Mouse (Mus musculus) forebrain, embryonic 16.5 days (tissue): ENCODE data around the gene Gm6020. TPM values are rescaled to one million over a fixed set of nuclear protein-coding genes. Genes with fewer than 3 reads are reported as not detected.
A peak's percentile ranks its signal among the peaks of the same experiment; 100 is the strongest.
"Not testable (repeated sequence)": the region's sequence is repeated elsewhere in the genome, so short reads cannot be mapped to it uniquely, and the experiment has no call there.

ENCODE experiments used
- ATAC-seq: fragments of 200-750 bp; cut with Nextera tagmentation; 2 replicates; pipeline ENCODE4 v1.8.0; 2017; ENCODE audit warnings: mild to moderate bottlenecking, moderate library complexity
- H3K27ac ChIP-seq: fragments of 300-500 bp; sonication (generic); 2 replicates; pipeline ENCODE4 v1.5.1; 2014; ENCODE audit warnings: low read length, control low read depth
- H3K27me3 ChIP-seq: fragments of 300-500 bp; sonication (generic); replicated peaks from 2 replicates; pipeline ENCODE4 v1.6.1; 2014; ENCODE audit warnings: low read length; ENCODE audit not compliant: control insufficient read depth, insufficient read depth
- H3K36me3 ChIP-seq: fragments of 300-500 bp; sonication (generic); 2 replicates; pipeline ENCODE4 v1.6.1; 2014; ENCODE audit not compliant: control insufficient read depth, insufficient read depth
- H3K4me1 ChIP-seq: fragments of 300-500 bp; sonication (generic); replicated peaks from 2 replicates; pipeline ENCODE4 v1.6.1; 2014; ENCODE audit warnings: low read length; ENCODE audit not compliant: control insufficient read depth, insufficient read depth
- H3K4me2 ChIP-seq: fragments of 300-500 bp; sonication (generic); 2 replicates; pipeline ENCODE4 v1.6.1; 2014; ENCODE audit warnings: mild to moderate bottlenecking, low read length, control low read depth
- H3K4me3 ChIP-seq: fragments of 300-500 bp; sonication (generic); replicated peaks from 2 replicates; pipeline ENCODE4 v1.5.1; 2014; ENCODE audit warnings: mild to moderate bottlenecking, low read length, control low read depth
- H3K9ac ChIP-seq: fragments of 300-500 bp; sonication (generic); replicated peaks from 2 replicates; pipeline ENCODE4 v1.6.1; 2014; ENCODE audit warnings: low read depth, low read length, control low read depth
- H3K9me3 ChIP-seq: fragments of 300-500 bp; sonication (generic); 2 replicates; pipeline ENCODE4 v1.6.1; 2016; ENCODE audit warnings: low read length; ENCODE audit not compliant: control insufficient read depth
- WGBS: fragments of 180-500 bp; shearing (Covaris S2); extraction: QIAGEN DNeasy Blood & Tissue Kit; methylation state at CpG from one replicate; pipeline ENCODE4 v1.1.7; 2014; 5-methylcytosine and 5-hydroxymethylcytosine counted together
- polyA plus RNA-seq: library from polyadenylated mRNA; unstranded; fragments of >200 nt; fragmentation: Nextera tagmentation; extraction: Ambion mirVana; gene quantifications from 2 replicates; pipeline ENCODE4 v1.2.1, GENCODE M21; 2015

Gm6020 gene
- polyA plus RNA-seq, 1 experiment from 2014 or later = not detected

GRCm38 (mm10) chr19:61207506-61207905 lies 23.8 kb downstream of the Gm6020 start:
- H3K36me3 ChIP-seq, H3K27me3 ChIP-seq, H3K4me2 ChIP-seq, ATAC-seq, H3K9ac ChIP-seq, H3K9me3 ChIP-seq, H3K4me3 ChIP-seq, H3K4me1 ChIP-seq, H3K27ac ChIP-seq: not testable (repeated sequence)
- WGBS = 83% methylated on average over 6 of the region's 6 CpGs

- no peak for ATAC-seq
- no peak overlapping the region for H3K9ac ChIP-seq
- WGBS = 89% methylated on average over 6 of the region's 6 CpGs
- H3K36me3 ChIP-seq = no peaks in the 10 kb centered on the region
- no peak overlapping the region for H3K4me2 ChIP-seq
- H3K27me3 ChIP-seq = no peaks in the 10 kb centered on the region
- H3K27ac ChIP-seq = no peak overlapping the region
- H3K4me3 ChIP-seq = no peak overlapping the region
- peaks cover 3% of the 10 kb centered on the region; the same call in 1 of the 2 replicates for H3K9me3 ChIP-seq
- H3K4me1 ChIP-seq = peaks cover 8% of the 10 kb centered on the region
Measured at GRCm38 (mm10) chr19:61223706-61224328, 40.1 kb downstream of the Gm6020 start.

GRCm38 (mm10) chr19:61224678-61225525 lies 41.2 kb downstream of the Gm6020 start:
- H3K9ac ChIP-seq = peak overlapping the region; percentile 53
- peaks cover 8% of the 10 kb centered on the region for H3K4me1 ChIP-seq
- no peak overlapping the region for H3K27ac ChIP-seq
- H3K27me3 ChIP-seq = no peaks in the 10 kb centered on the region
- peaks cover 3% of the 10 kb centered on the region; the same call in 1 of the 2 replicates for H3K9me3 ChIP-seq
- peak overlapping the region; percentile 63 for H3K4me2 ChIP-seq
- WGBS = 30% methylated on average over 47 of the region's 53 CpGs
- peak; percentile 6 for ATAC-seq
- peak overlapping the region; percentile 69 for H3K4me3 ChIP-seq
- no peaks in the 10 kb centered on the region for H3K36me3 ChIP-seq

GRCm38 (mm10) chr19:61225526-61226400 lies 42.1 kb downstream of the Gm6020 start:
- ATAC-seq = peak; percentile 47
- Histone ChIP-seq H3K4me1 (peaks cover 8% of the 10 kb centered on the region), H3K9ac (peak overlapping the region; percentile 53), H3K27ac (peak overlapping the region; percentile 89), H3K4me3 (peak overlapping the region; percentile 69), H3K36me3 (no peaks in the 10 kb centered on the region), H3K9me3 (peaks cover 3% of the 10 kb centered on the region; the same call in 1 of the 2 replicates), H3K4me2 (peak overlapping the region; percentile 63), H3K27me3 (no peaks in the 10 kb centered on the region)
- WGBS = 5% methylated on average over 67 of the region's 70 CpGs

GRCm38 (mm10) chr19:61226401-61226927 lies 42.8 kb downstream of the Gm6020 start:
- peaks cover 8% of the 10 kb centered on the region for H3K4me1 ChIP-seq
- H3K36me3 ChIP-seq = no peaks in the 10 kb centered on the region
- peak; percentile 45 for ATAC-seq
- H3K4me2 ChIP-seq = peak overlapping the region; percentile 63
- H3K9ac ChIP-seq = peak overlapping the region; percentile 48
- peaks cover 3% of the 10 kb centered on the region; the same call in 1 of the 2 replicates for H3K9me3 ChIP-seq
- H3K27ac ChIP-seq = peak overlapping the region; percentile 89
- no peaks in the 10 kb centered on the region for H3K27me3 ChIP-seq
- H3K4me3 ChIP-seq = peak overlapping the region; percentile 69
- 2% methylated on average over 71 of the region's 71 CpGs for WGBS

GRCm38 (mm10) chr19:61226928-61227854 lies 43.5 kb downstream of the Gm6020 start:
- H3K9ac ChIP-seq = peak overlapping the region; percentile 48
- peak; percentile 88 for ATAC-seq
- peak overlapping the region; percentile 89 for H3K27ac ChIP-seq
- WGBS = 4% methylated on average over 71 of the region's 71 CpGs
- H3K4me2 ChIP-seq = peak overlapping the region; percentile 63
- peaks cover 3% of the 10 kb centered on the region; the same call in 1 of the 2 replicates for H3K9me3 ChIP-seq
- peaks cover 8% of the 10 kb centered on the region for H3K4me1 ChIP-seq
- H3K4me3 ChIP-seq = peak overlapping the region; percentile 69
- H3K27me3 ChIP-seq = no peaks in the 10 kb centered on the region
- no peaks in the 10 kb centered on the region for H3K36me3 ChIP-seq

- Histone ChIP-seq H3K36me3 (no peaks in the 10 kb centered on the region), H3K4me2 (peak within 1 kb of the TSS; percentile 63), H3K27me3 (no peaks in the 10 kb centered on the region), H3K9ac (peak within 1 kb of the TSS; percentile 45), H3K4me1 (peaks cover 8% of the 10 kb centered on the region), H3K27ac (peak within 1 kb of the TSS; percentile 89), H3K9me3 (peaks cover 3% of the 10 kb centered on the region; the same call in 1 of the 2 replicates), H3K4me3 (peak within 1 kb of the TSS; percentile 69)
- no peak for ATAC-seq
- WGBS = 60% methylated on average over 36 of the region's 36 CpGs
Measured at GRCm38 (mm10) chr19:61227941-61228701, 44.4 kb downstream of the Gm6020 start, which contains the start of gene Csf2ra. Gene Csf2ra (minus strand): TSS chr19:61228429.
